Mouse (Mus musculus) olfactory bulb, adult 2 months (tissue): ENCODE data around the gene Emid1. TPM values are rescaled to one million over a fixed set of nuclear protein-coding genes. Genes with fewer than 3 reads are reported as not detected.

Source experiments
- H3K27ac ChIP-seq: fragments of 200-500 bp; 2 replicates; pipeline ENCODE4 v1.5.1; 2012; ENCODE audit warnings: low read depth, low read length; ENCODE audit not compliant: insufficient read depth
- H3K4me1 ChIP-seq: fragments of 200-500 bp; 2 replicates; pipeline ENCODE4 v1.6.1; 2012; ENCODE audit warnings: low read length; ENCODE audit not compliant: control insufficient read depth, insufficient read depth
- H3K4me3 ChIP-seq: fragments of 200-500 bp; 2 replicates; pipeline ENCODE4 v1.5.1; 2012; ENCODE audit warnings: mild to moderate bottlenecking, low read depth, low read length, moderate library complexity; ENCODE audit not compliant: insufficient read depth
- CTCF ChIP-seq: fragments of 200-500 bp; IDR thresholded peaks from 2 replicates; pipeline ENCODE4 v1.5.1; 2012; ENCODE audit warnings: low read depth, mild to moderate bottlenecking, low read length, moderate library complexity; ENCODE audit not compliant: insufficient read depth
- POLR2A ChIP-seq: fragments of 200-500 bp; IDR thresholded peaks from 2 replicates; pipeline ENCODE4 v1.6.1; 2012; ENCODE audit warnings: mild to moderate bottlenecking, low read depth, low read length, moderate library complexity; ENCODE audit not compliant: insufficient read depth
- WGBS: fragments of 180-500 bp; shearing (Covaris S2); methylation state at CpG from one replicate; pipeline ENCODE4 v1.1.7; 2018; 5-methylcytosine and 5-hydroxymethylcytosine counted together
- polyA plus RNA-seq: library from polyadenylated mRNA; stranded (reverse); fragments of >200 nt; gene quantifications from 2 replicates; pipeline ENCODE4 v1.2.4, GENCODE M21; 2012; ENCODE audit warnings: low replicate concordance; ENCODE audit not compliant: missing spikeins, insufficient read depth, insufficient read length

Emid1 gene
- polyA plus RNA-seq, 1 experiment, result not detected

GRCm38 (mm10) chr11:5149955-5150354 lies 2.1 kb downstream of the Emid1 start:
- no peak overlapping the region for H3K4me3 ChIP-seq
- peaks cover 28% of the 10 kb centered on the region for H3K4me1 ChIP-seq
- no peak overlapping the region for H3K27ac ChIP-seq
- TF ChIP-seq POLR2A, result no peak
- no peak for TF ChIP-seq CTCF
- 60% methylated on average over 9 of the region's 9 CpGs for WGBS

- WGBS, result 48% methylated on average over 7 of the region's 7 CpGs
- no peak overlapping the region for H3K27ac ChIP-seq
Observed at GRCm38 (mm10) chr11:5149249-5149648, 2.8 kb downstream of the Emid1 start.

GRCm38 (mm10) chr11:5145600-5145999 lies 6.5 kb downstream of the Emid1 start:
- no peak for TF ChIP-seq POLR2A
- no peak for TF ChIP-seq CTCF
- Histone ChIP-seq H3K4me3 (no peak overlapping the region), H3K4me1 (peaks cover 14% of the 10 kb centered on the region), H3K27ac (no peak overlapping the region)
- WGBS, result 93% methylated on average over 3 of the region's 3 CpGs

More at GRCm38 (mm10) chr11:5149249-5149648, 2.8 kb downstream of the Emid1 start:
- H3K4me1 ChIP-seq, result peaks cover 25% of the 10 kb centered on the region
- TF ChIP-seq CTCF, result no peak
- no peak for TF ChIP-seq POLR2A
- H3K4me3 ChIP-seq, result no peak overlapping the region

GRCm38 (mm10) chr11:5141965-5142364 lies 10.1 kb downstream of the Emid1 start:
- H3K4me1 ChIP-seq, result peaks cover 10% of the 10 kb centered on the region
- TF ChIP-seq POLR2A (no peak), CTCF (no peak)
- no peak overlapping the region for H3K27ac ChIP-seq
- 96% methylated on average over 2 of the region's 2 CpGs for WGBS
- H3K4me3 ChIP-seq, result no peak overlapping the region

- peaks cover 7% of the 10 kb centered on the region for H3K4me1 ChIP-seq
- TF ChIP-seq CTCF (no peak), POLR2A (no peak)
- WGBS, result 92% methylated on average over 5 of the region's 5 CpGs
- no peak overlapping the region for H3K27ac ChIP-seq
- H3K4me3 ChIP-seq, result no peak overlapping the region
Observed at GRCm38 (mm10) chr11:5141252-5141651, 10.8 kb downstream of the Emid1 start.

GRCm38 (mm10) chr11:5140619-5141018 lies 11.4 kb downstream of the Emid1 start:
- TF ChIP-seq POLR2A (no peak), CTCF (no peak)
- H3K27ac ChIP-seq, result no peak overlapping the region
- H3K4me3 ChIP-seq, result no peak overlapping the region
- peaks cover 7% of the 10 kb centered on the region for H3K4me1 ChIP-seq
- WGBS, result 44% methylated on average over 8 of the region's 8 CpGs

GRCm38 (mm10) chr11:5139372-5139771 lies 12.7 kb downstream of the Emid1 start:
- Histone ChIP-seq H3K27ac (no peak overlapping the region), H3K4me1 (peaks cover 7% of the 10 kb centered on the region), H3K4me3 (no peak overlapping the region)
- TF ChIP-seq CTCF (no peak), POLR2A (no peak)
- WGBS, result 92% methylated on average over 9 of the region's 9 CpGs

GRCm38 (mm10) chr11:5138642-5139041 lies 13.4 kb downstream of the Emid1 start:
- no peak overlapping the region for H3K27ac ChIP-seq
- no peak overlapping the region for H3K4me3 ChIP-seq
- H3K4me1 ChIP-seq, result peaks cover 7% of the 10 kb centered on the region
- 87% methylated on average over 2 of the region's 2 CpGs for WGBS
- TF ChIP-seq POLR2A (no peak), CTCF (no peak)

GRCm38 (mm10) chr11:5135914-5136313 lies 16.1 kb downstream of the Emid1 start:
- peaks cover 7% of the 10 kb centered on the region for H3K4me1 ChIP-seq
- 81% methylated on average over 11 of the region's 11 CpGs for WGBS
- no peak overlapping the region for H3K4me3 ChIP-seq
- TF ChIP-seq POLR2A (no peak), CTCF (no peak)
- no peak overlapping the region for H3K27ac ChIP-seq

GRCm38 (mm10) chr11:5132751-5133150 lies 19.3 kb downstream of the Emid1 start:
- Histone ChIP-seq H3K4me1 (no peaks in the 10 kb centered on the region), H3K27ac (no peak overlapping the region), H3K4me3 (no peak overlapping the region)
- 73% methylated on average over 4 of the region's 4 CpGs for WGBS
- TF ChIP-seq POLR2A, result no peak
- no peak for TF ChIP-seq CTCF
